Mouse (Mus musculus) bone marrow macrophage, adult 2 months (primary cell): ENCODE data around the gene Hspb1.

ENCODE experiments used
- CTCF ChIP-seq: IDR thresholded peaks from 2 replicates; pipeline ENCODE4 v1.5.1; 2012; ENCODE audit warnings: low read depth, mild to moderate bottlenecking, low read length, moderate library complexity
- POLR2A ChIP-seq: IDR thresholded peaks from 2 replicates; pipeline ENCODE4 v1.6.1; 2012; ENCODE audit warnings: mild to moderate bottlenecking, low read depth, low read length, borderline replicate concordance

DNA sequence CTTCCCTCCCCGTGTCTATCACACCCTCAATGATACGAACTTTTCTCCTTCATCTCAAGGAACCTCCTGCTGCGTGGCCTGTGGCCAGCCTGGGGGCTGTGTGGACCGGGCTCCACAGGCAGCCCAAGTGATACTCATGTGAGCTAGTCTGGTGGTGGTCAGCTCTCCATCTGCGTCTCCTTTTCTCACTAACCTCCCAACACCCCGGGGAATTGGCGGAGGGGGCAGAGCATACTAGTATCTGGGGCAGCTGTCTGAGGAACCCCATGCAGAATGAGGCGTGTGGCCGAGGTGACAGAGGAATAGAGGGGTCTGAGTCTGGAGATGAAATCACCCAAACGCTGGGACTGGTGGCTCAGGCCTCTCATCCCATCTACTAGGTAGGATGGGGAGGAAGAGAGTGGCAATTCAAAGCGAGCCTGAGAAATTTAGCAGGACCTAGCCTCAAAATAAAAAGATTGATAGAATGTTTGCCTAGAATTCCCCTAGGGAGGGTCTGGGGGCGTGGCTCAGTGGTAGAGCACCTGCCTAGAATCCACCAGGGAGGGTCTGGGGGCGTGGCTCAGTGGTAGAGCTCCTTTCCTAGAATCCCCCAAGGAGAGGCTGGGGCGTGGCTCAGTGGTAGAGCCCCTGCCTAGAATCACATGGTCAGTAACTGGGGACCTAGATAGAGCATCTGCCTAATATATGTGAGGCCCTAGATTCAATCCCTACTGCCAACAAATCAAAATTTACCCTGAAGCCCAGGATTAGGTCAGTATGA is 17.9 kb upstream of the Hspb1 start:
- no peak for TF ChIP-seq POLR2A
- TF ChIP-seq CTCF = no peak
